In genomic region chr15:102578351-102578750, GRCm38 (mm10) we compare ENCODE assay signal across 43 mouse cellular contexts. TPM values are rescaled to one million over a fixed set of nuclear protein-coding genes. Genes with fewer than 3 reads are reported as not detected.
"Had no signal": no experiment of that assay in that cellular context is flagged by ENCODE, and none has a peak within 500 bp of the region (broad histone marks: within the 10 kb centered on the region; RNA-seq: fewer than 3 reads in every experiment).

No protein-coding gene starts in this region.

- H3K4me3 ChIP-seq: left cerebral cortex, adult 2 months; limb, embryonic 10.5 days; limb, embryonic 12.5 days; limb, embryonic 13.5 days; limb, embryonic 15.5 days; liver, embryonic 12.5 days; liver, embryonic 13.5 days; liver, embryonic 15.5 days; lung, embryonic 15.5 days; megakaryocyte, embryonic 14.5 days; midbrain, embryonic 10.5 days; midbrain, embryonic 12.5 days; midbrain, embryonic 13.5 days; midbrain, embryonic 15.5 days; myocyte; neural tube, embryonic 12.5 days had no signal

- H3K9me3 ChIP-seq: limb, embryonic 10.5 days; limb, embryonic 12.5 days; limb, embryonic 13.5 days; limb, embryonic 15.5 days; liver, embryonic 12.5 days; liver, embryonic 13.5 days; liver, embryonic 15.5 days; lung, embryonic 15.5 days; midbrain, embryonic 10.5 days; midbrain, embryonic 12.5 days; midbrain, embryonic 13.5 days; midbrain, embryonic 15.5 days; neural tube, embryonic 12.5 days had no signal

- H3K27me3 ChIP-seq: limb, embryonic 12.5 days; limb, embryonic 13.5 days; limb, embryonic 15.5 days; liver, embryonic 12.5 days; liver, embryonic 13.5 days; liver, embryonic 15.5 days; lung, embryonic 15.5 days; megakaryocyte, embryonic 14.5 days; midbrain, embryonic 12.5 days; midbrain, embryonic 13.5 days; midbrain, embryonic 15.5 days; neural tube, embryonic 12.5 days had no signal

- H3K4me1 ChIP-seq: limb, embryonic 10.5 days; limb, embryonic 12.5 days; limb, embryonic 15.5 days; liver, embryonic 12.5 days; liver, embryonic 13.5 days; liver, embryonic 15.5 days; lung, embryonic 15.5 days; midbrain, embryonic 15.5 days had no signal

- H3K9ac ChIP-seq: limb, embryonic 12.5 days; limb, embryonic 13.5 days; limb, embryonic 15.5 days; liver, embryonic 12.5 days; liver, embryonic 13.5 days; liver, embryonic 14.5 days; liver, embryonic 15.5 days; lung, embryonic 14.5 days; lung, embryonic 15.5 days; midbrain, embryonic 12.5 days; midbrain, embryonic 13.5 days; midbrain, embryonic 15.5 days; neural tube, embryonic 12.5 days had no signal

- DNase-seq: left cerebral cortex, postnatal 4 days; liver; liver, embryonic 13.5 days; lung, adult 18-20 months; lung, adult 2 months; lung, embryonic 14.5 days; lung, postnatal 10 days; lung, postnatal 14 days; lung, postnatal 36 days; lung, postnatal 4 days; midbrain, embryonic 14.5 days had no signal

- H3K27ac ChIP-seq: left cerebral cortex, adult 2 months; limb, embryonic 10.5 days; limb, embryonic 12.5 days; limb, embryonic 13.5 days; limb, embryonic 15.5 days; liver, embryonic 12.5 days; liver, embryonic 13.5 days; liver, embryonic 14.5 days; liver, embryonic 15.5 days; lung, embryonic 15.5 days; macrophage; midbrain, embryonic 10.5 days; midbrain, embryonic 12.5 days; midbrain, embryonic 13.5 days; midbrain, embryonic 15.5 days; neural tube, embryonic 12.5 days had no signal

- H3K4me2 ChIP-seq: limb, embryonic 12.5 days; limb, embryonic 13.5 days; limb, embryonic 15.5 days; liver, embryonic 11.5 days; liver, embryonic 12.5 days; liver, embryonic 13.5 days; liver, embryonic 15.5 days; lung, embryonic 14.5 days; lung, embryonic 15.5 days; midbrain, embryonic 11.5 days; midbrain, embryonic 12.5 days; midbrain, embryonic 13.5 days; midbrain, embryonic 15.5 days; neural tube, embryonic 12.5 days had no signal

- ATAC-seq: liver, embryonic 12.5 days; lung, postnatal 0 days; midbrain, embryonic 13.5 days; midbrain, embryonic 15.5 days; midbrain, embryonic 16.5 days had no signal

- H3K36me3 ChIP-seq: limb, embryonic 10.5 days; liver, embryonic 15.5 days; lung, embryonic 15.5 days; midbrain, embryonic 12.5 days; midbrain, embryonic 13.5 days; midbrain, embryonic 15.5 days; neural tube, embryonic 12.5 days had no signal

RNA-seq across cellular contexts. Expression of gene Gm28047, which starts 46.5 kb away (rescaled TPM):
- total RNA-seq: left cerebral cortex, postnatal 36 days; megakaryocyte progenitor cell, adult 5-6 weeks; megakaryocyte, adult 5-6 weeks; megakaryocyte-erythroid progenitor cell, adult 5-6 weeks; midbrain, postnatal 0 days; monocyte, adult 5-6 weeks had no signal
- polyA plus RNA-seq: limb, embryonic 11.5 days; limb, embryonic 12.5 days; limb, embryonic 13.5 days; limb, embryonic 14.5 days; limb, embryonic 15.5 days; liver, embryonic 11.5 days; liver, embryonic 12.5 days; liver, embryonic 13.5 days; liver, embryonic 14.5 days; liver, embryonic 15.5 days; liver, embryonic 16.5 days; lung, embryonic 14.5 days; lung, embryonic 15.5 days; lung, embryonic 16.5 days; lung, postnatal 0 days; midbrain, embryonic 10.5 days; midbrain, embryonic 12.5 days; midbrain, embryonic 13.5 days; midbrain, embryonic 14.5 days; midbrain, embryonic 15.5 days; midbrain, embryonic 16.5 days; midbrain, postnatal 0 days; myocyte; neural tube, embryonic 11.5 days; neural tube, embryonic 12.5 days had no signal

RNA-seq across cellular contexts. Expression of gene Npff, which starts 53.6 kb away (rescaled TPM):
- total RNA-seq: monocyte, adult 5-6 weeks had no signal
